17 mouse cellular contexts compared by ENCODE assay signal in genomic region chr1:36054182-36054966, GRCm38 (mm10). TPM values are rescaled to one million over a fixed set of nuclear protein-coding genes. Genes with fewer than 3 reads are reported as not detected.
DNase-seq lines count a peak whose midpoint lies in the region; ATAC-seq and TF ChIP-seq lines count a peak whose summit lies in the region.
"Had no signal": no experiment of that assay in that cellular context is flagged by ENCODE, and none has a peak within 500 bp of the region (broad histone marks: within the 10 kb centered on the region; RNA-seq: fewer than 3 reads in every experiment).

No protein-coding gene starts in this region.

- no peaks in the 10 kb centered on the region for H3K4me1 ChIP-seq in intestine, embryonic 14.5 days (replicated peaks; ENCODE audit: control insufficient read depth, insufficient read depth, low read length)
- no peaks in the 10 kb centered on the region for H3K4me1 ChIP-seq in intestine, embryonic 16.5 days (ENCODE audit: control insufficient read depth, insufficient read depth, low read length)
- peaks cover 68% of the 10 kb centered on the region for H3K4me1 ChIP-seq in E14TG2a.4 (replicated peaks; ENCODE audit: low read depth, low read length)
- peaks cover 12 to 21% of the 10 kb centered on the region in 2 experiments for H3K4me1 ChIP-seq in liver, embryonic 14.5 days (replicated peaks; ENCODE audit: control insufficient read depth in 2 of 2, insufficient read depth in 2 of 2, low read length in 1 of 2)
- peaks cover 4% of the 10 kb centered on the region; the same call in 1 of the 2 replicates for H3K4me1 ChIP-seq in lung, postnatal 0 days (ENCODE audit: insufficient read depth, low read depth, low read length)
- no peaks in the 10 kb centered on the region for H3K4me1 ChIP-seq in hindbrain, embryonic 11.5 days (replicated peaks; ENCODE audit: control insufficient read depth, insufficient read depth, low read length)
- H3K4me1 ChIP-seq: lung, embryonic 15.5 days; midbrain, embryonic 13.5 days; neural tube, embryonic 13.5 days had no signal

- H3K36me3 ChIP-seq in intestine, embryonic 14.5 days (ENCODE audit: control insufficient read depth, insufficient read depth, low read length): no peaks in the 10 kb centered on the region
- no peaks in the 10 kb centered on the region for H3K36me3 ChIP-seq in intestine, embryonic 16.5 days (ENCODE audit: control insufficient read depth, insufficient read depth, low read length)
- no peaks in the 10 kb centered on the region for H3K36me3 ChIP-seq in E14TG2a.4 (ENCODE audit: insufficient read depth, low read length)
- H3K36me3 ChIP-seq in liver, embryonic 14.5 days (replicated peaks; ENCODE audit: control insufficient read depth, insufficient read depth, low read depth): no peaks in the 10 kb centered on the region
- H3K36me3 ChIP-seq in lung, postnatal 0 days (ENCODE audit: insufficient read depth, low read length): no peaks in the 10 kb centered on the region
- H3K36me3 ChIP-seq in hindbrain, embryonic 11.5 days (ENCODE audit: control insufficient read depth, insufficient read depth, low read length): no peaks in the 10 kb centered on the region
- H3K36me3 ChIP-seq: embryonic facial prominence, embryonic 13.5 days; lung, embryonic 15.5 days; midbrain, embryonic 13.5 days; neural tube, embryonic 13.5 days had no signal

- 86% methylated on average over 9 of the region's 9 CpGs for WGBS in intestine, embryonic 14.5 days
- WGBS in intestine, embryonic 16.5 days: 77% methylated on average over 9 of the region's 9 CpGs
- WGBS in liver, embryonic 14.5 days (ENCODE audit: insufficient replicate concordance): 21% methylated on average over 9 of the region's 9 CpGs
- 71% methylated on average over 9 of the region's 9 CpGs for WGBS in lung, postnatal 0 days
- WGBS in hindbrain, embryonic 11.5 days: 90% methylated on average over 9 of the region's 9 CpGs

- no peaks in the 10 kb centered on the region for H3K27me3 ChIP-seq in intestine, embryonic 14.5 days (replicated peaks; ENCODE audit: control insufficient read depth, insufficient read depth, low read length)
- H3K27me3 ChIP-seq in intestine, embryonic 16.5 days (replicated peaks; ENCODE audit: control insufficient read depth, insufficient read depth, low read length): no peaks in the 10 kb centered on the region
- H3K27me3 ChIP-seq in E14TG2a.4 (ENCODE audit: insufficient read depth, low read length): no peaks in the 10 kb centered on the region
- no peaks in the 10 kb centered on the region for H3K27me3 ChIP-seq in liver, embryonic 14.5 days (ENCODE audit: control insufficient read depth, insufficient read depth, low read length)
- no peaks in the 10 kb centered on the region for H3K27me3 ChIP-seq in lung, postnatal 0 days (replicated peaks; ENCODE audit: insufficient read depth, low read length)
- H3K27me3 ChIP-seq in hindbrain, embryonic 11.5 days (ENCODE audit: control insufficient read depth, insufficient read depth, low read length): no peaks in the 10 kb centered on the region
- H3K27me3 ChIP-seq: embryonic facial prominence, embryonic 13.5 days; lung, embryonic 15.5 days; midbrain, embryonic 13.5 days; neural tube, embryonic 13.5 days had no signal

- H3K4me3 ChIP-seq in intestine, embryonic 14.5 days (ENCODE audit: low read depth, low read length): no peak overlapping the region
- H3K4me3 ChIP-seq in intestine, embryonic 16.5 days (ENCODE audit: low read length): no peak overlapping the region
- H3K4me3 ChIP-seq in E14TG2a.4 (replicated peaks; ENCODE audit: low read length): 0 out of 2 replicates have a peak overlapping the region, but pooled peaks have one; percentile 10
- no peak overlapping the region for H3K4me3 ChIP-seq in liver, embryonic 14.5 days (ENCODE audit: insufficient read depth in 1 of 2, low read depth in 2 of 2, low read length in 2 of 2)
- no peak overlapping the region for H3K4me3 ChIP-seq in lung, postnatal 0 days (ENCODE audit: low read depth, low read length)
- no peak overlapping the region for H3K4me3 ChIP-seq in hindbrain, embryonic 11.5 days (ENCODE audit: low read depth, low read length)
- H3K4me3 ChIP-seq: embryonic facial prominence, embryonic 13.5 days; lung, embryonic 15.5 days; midbrain, embryonic 13.5 days; neural tube, embryonic 13.5 days had no signal

- no peak overlapping the region for H3K27ac ChIP-seq in intestine, embryonic 14.5 days (ENCODE audit: low read depth)
- no peak overlapping the region for H3K27ac ChIP-seq in intestine, embryonic 16.5 days (ENCODE audit: low read length)
- peak overlapping the region; percentile 23; the same call in 1 of the 2 replicates for H3K27ac ChIP-seq in liver, embryonic 14.5 days
- no peak overlapping the region for H3K27ac ChIP-seq in lung, postnatal 0 days (ENCODE audit: low read length)
- no peak overlapping the region for H3K27ac ChIP-seq in hindbrain, embryonic 11.5 days (ENCODE audit: low read depth, low read length)
- H3K27ac ChIP-seq: embryonic facial prominence, embryonic 13.5 days; kidney, postnatal 0 days; lung, embryonic 15.5 days; midbrain, embryonic 13.5 days; neural tube, embryonic 13.5 days had no signal

- no peaks in the 10 kb centered on the region for H3K9me3 ChIP-seq in intestine, embryonic 14.5 days (ENCODE audit: control insufficient read depth, low read length)
- H3K9me3 ChIP-seq in intestine, embryonic 16.5 days (ENCODE audit: control insufficient read depth, low read length): no peaks in the 10 kb centered on the region
- H3K9me3 ChIP-seq in E14TG2a.4 (ENCODE audit: low read length): peaks cover 21% of the 10 kb centered on the region
- no peaks in the 10 kb centered on the region for H3K9me3 ChIP-seq in liver, embryonic 14.5 days (ENCODE audit: control insufficient read depth, low read length)
- H3K9me3 ChIP-seq in lung, postnatal 0 days (ENCODE audit: low read length): no peaks in the 10 kb centered on the region
- H3K9me3 ChIP-seq in hindbrain, embryonic 11.5 days (ENCODE audit: control insufficient read depth, low read length): no peaks in the 10 kb centered on the region
- H3K9me3 ChIP-seq: embryonic facial prominence, embryonic 13.5 days; lung, embryonic 15.5 days; midbrain, embryonic 13.5 days; neural tube, embryonic 13.5 days had no signal

- no peak overlapping the region for H3K4me2 ChIP-seq in intestine, embryonic 14.5 days (ENCODE audit: low read length)
- no peak overlapping the region for H3K4me2 ChIP-seq in intestine, embryonic 16.5 days (ENCODE audit: low read depth, low read length)
- H3K4me2 ChIP-seq in liver, embryonic 14.5 days (ENCODE audit: low read depth): 0 out of 2 replicates have a peak overlapping the region, but pooled peaks have one; percentile 1
- no peak overlapping the region for H3K4me2 ChIP-seq in lung, postnatal 0 days (replicated peaks; ENCODE audit: low read depth, low read length)
- no peak overlapping the region for H3K4me2 ChIP-seq in hindbrain, embryonic 11.5 days (replicated peaks; ENCODE audit: low read depth, low read length)
- H3K4me2 ChIP-seq: embryonic facial prominence, embryonic 13.5 days; lung, embryonic 15.5 days; midbrain, embryonic 13.5 days; neural tube, embryonic 13.5 days had no signal

- H3K9ac ChIP-seq in intestine, embryonic 14.5 days (ENCODE audit: low read length): no peak overlapping the region
- no peak overlapping the region for H3K9ac ChIP-seq in intestine, embryonic 16.5 days (ENCODE audit: low read depth, low read length)
- H3K9ac ChIP-seq in liver, embryonic 14.5 days (replicated peaks): no peak overlapping the region
- no peak overlapping the region for H3K9ac ChIP-seq in lung, postnatal 0 days (replicated peaks; ENCODE audit: low read depth)
- no peak overlapping the region for H3K9ac ChIP-seq in hindbrain, embryonic 11.5 days (ENCODE audit: low read depth, low read length)
- H3K9ac ChIP-seq: embryonic facial prominence, embryonic 13.5 days; lung, embryonic 15.5 days; midbrain, embryonic 13.5 days; neural tube, embryonic 13.5 days had no signal

- DNase-seq in intestine, embryonic 14.5 days (ENCODE audit: low spot score): peak; percentile 44
- DNase-seq in ZHBTc4 (ENCODE audit: low read depth, low spot score): peak; percentile 91
- DNase-seq in liver, embryonic 14.5 days (ENCODE audit: low read depth in 3 of 3, low spot score in 3 of 3): peak in 2 of 3 experiments; percentile 62 to 70
- DNase-seq in lung, postnatal 0 days (ENCODE audit: low spot score): no peak
- DNase-seq in hindbrain, embryonic 11.5 days (ENCODE audit: low spot score): no peak
- no peak for DNase-seq in gastrocnemius, postnatal 10 days
- DNase-seq: cerebellum, adult 9-11 months; heart, postnatal 14 days; thymus, postnatal 25 days had no signal

- ATAC-seq in intestine, embryonic 14.5 days (replicated peaks; ENCODE audit: low FRiP score, low TSS enrichment, low read depth): no peak
- ATAC-seq in intestine, embryonic 16.5 days: no peak
- peak; percentile 90 for ATAC-seq in liver, embryonic 14.5 days (ENCODE audit: insufficient read depth)
- no peak for ATAC-seq in lung, postnatal 0 days
- no peak for ATAC-seq in hindbrain, embryonic 11.5 days (ENCODE audit: low FRiP score)
- ATAC-seq: forebrain, embryonic 16.5 days; midbrain, embryonic 13.5 days had no signal

- TF ChIP-seq CTCF in E14TG2a.4 (conservative IDR thresholded peaks at IDR 0.05; ENCODE audit: low read length): no peak
- no peak for TF ChIP-seq CTCF in liver, embryonic 14.5 days (IDR thresholded peaks at IDR 0.05; ENCODE audit: low read depth)
- no peak for TF ChIP-seq CTCF in lung, postnatal 0 days (IDR thresholded peaks at IDR 0.05)

- TF ChIP-seq EP300 in liver, embryonic 14.5 days (IDR thresholded peaks at IDR 0.05; ENCODE audit: low read depth): peak; percentile 76
- TF ChIP-seq EP300 in lung, postnatal 0 days (IDR thresholded peaks at IDR 0.05): no peak

RNA-seq across cellular contexts. Expression of gene Hs6st1, which starts 13.8 kb away (rescaled TPM):
- 8.3 and 8.5 TPM in 2 replicates for polyA plus RNA-seq in intestine, embryonic 14.5 days (2014; fragmentation: Nextera tagmentation; extraction: Ambion mirVana)
- 3.7 and 4.3 TPM in 2 replicates for polyA plus RNA-seq in intestine, embryonic 16.5 days (2015; fragmentation: Nextera tagmentation; extraction: Ambion mirVana)
- polyA plus RNA-seq in liver, embryonic 14.5 days (2012; rRNA removed): 29.3 and 31.0 TPM in 2 replicates
- 6.8 and 12.0 TPM in 2 replicates for polyA plus RNA-seq in liver, embryonic 14.5 days (2014; fragmentation: Nextera tagmentation; extraction: Ambion mirVana)
- polyA plus RNA-seq in lung, postnatal 0 days (2015; fragmentation: Nextera tagmentation; extraction: Ambion mirVana): 4.9 and 6.3 TPM in 2 replicates
- polyA plus RNA-seq in hindbrain, embryonic 11.5 days (2014; fragmentation: Nextera tagmentation; extraction: Ambion mirVana): 10.7 and 14.9 TPM in 2 replicates
- total RNA-seq in gastrocnemius, postnatal 10 days (2021): 10 to 100 TPM; 26.2 to 28.3 TPM

Comparison
In these comparisons a context has a peak if more than half of its experiments do, and no peak if none do; other contexts are left out.
1. DNase-seq: peak in intestine, embryonic 14.5 days (single experiment), ZHBTc4 (single experiment) and liver, embryonic 14.5 days (2 of 3); none in lung, postnatal 0 days (single experiment), hindbrain, embryonic 11.5 days (single experiment) and gastrocnemius, postnatal 10 days (single experiment).